Mouse (Mus musculus) cerebellum, adult 2 months (tissue): ENCODE measurements around the gene Dynlt1c.
"Not testable (repeated sequence)": the region's sequence is repeated elsewhere in the genome, so short reads cannot be mapped to it uniquely, and the experiment has no call there.

ENCODE experiments used
- CTCF ChIP-seq: fragments of 200-500 bp; IDR thresholded peaks from 2 replicates; pipeline ENCODE4 v1.5.1; 2011; ENCODE audit warnings: low read depth, mild to moderate bottlenecking, control low read depth, low read length, moderate library complexity, borderline replicate concordance; ENCODE audit not compliant: insufficient read depth
- POLR2A ChIP-seq: fragments of 200-500 bp; IDR thresholded peaks from 2 replicates; pipeline ENCODE4 v1.6.1; 2011; ENCODE audit warnings: low read length, control low read depth, borderline replicate concordance; ENCODE audit not compliant: insufficient read depth

GRCm38 (mm10) chr17:6638444-6638843, 37.0 kb downstream of the Dynlt1c start:
- TF ChIP-seq POLR2A, CTCF: not testable (repeated sequence)
